Mouse (Mus musculus) brain, embryonic 14.5 days (tissue): ENCODE measurements around the gene Acly.

Experiments used
- CTCF ChIP-seq: fragments of 200-500 bp; IDR thresholded peaks from 2 replicates; pipeline ENCODE4 v1.5.1; 2012; ENCODE audit warnings: inconsistent platforms, mild to moderate bottlenecking, moderate library complexity, borderline replicate concordance; ENCODE audit not compliant: insufficient read depth, insufficient read length; ENCODE audit errors: extremely low read depth
- POLR2A ChIP-seq: fragments of 200-500 bp; IDR thresholded peaks from 2 replicates; pipeline ENCODE4 v1.6.1; 2012; ENCODE audit warnings: mild to moderate bottlenecking, inconsistent platforms, borderline replicate concordance; ENCODE audit not compliant: poor library complexity, insufficient read depth, insufficient read length, severe bottlenecking; ENCODE audit errors: extremely low read depth

DNA sequence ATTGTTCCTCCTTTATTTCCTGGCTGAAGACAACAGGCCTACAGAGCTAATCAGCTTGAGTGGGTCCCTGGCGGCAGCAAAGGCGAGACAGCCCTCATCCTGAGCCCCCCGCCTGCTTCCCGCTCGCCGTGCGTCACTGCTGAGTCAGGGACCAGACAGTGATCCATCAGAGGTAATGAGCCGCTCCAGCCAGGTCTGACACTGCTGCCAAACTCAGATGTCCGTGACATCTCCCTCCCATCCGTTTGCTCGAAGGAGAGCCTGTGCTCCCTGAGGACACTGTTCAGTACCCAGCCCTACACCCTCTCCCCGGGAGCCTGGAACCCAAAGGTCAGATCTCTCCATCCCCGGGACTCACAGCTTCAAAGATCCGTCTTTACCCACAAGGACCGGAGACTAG is 7.0 kb downstream of the Acly start:
- TF ChIP-seq POLR2A = no peak
- TF ChIP-seq CTCF = no peak
